Mouse (Mus musculus): ENCODE measurements around the gene Slc2a12.

The Slc2a12 gene

GRCm38 (mm10) chr10:22728257-22728656, 83.4 kb downstream of the Slc2a12 start:
- no peak for DNase-seq (ENCODE audit: low spot score in 2 of 2)

GRCm38 (mm10) chr10:22730266-22730991, 85.6 kb downstream of the Slc2a12 start:
- DNase-seq (ENCODE audit: low spot score in 2 of 2) = peak; percentile 42 to 44

GRCm38 (mm10) chr10:22730992-22731271, 86.1 kb downstream of the Slc2a12 start:
- no peak for DNase-seq (ENCODE audit: low spot score in 2 of 2)

GRCm38 (mm10) chr10:22731272-22732093, 86.7 kb downstream of the Slc2a12 start, which contains the start of gene Tbpl1:
Gene Tbpl1, minus strand, starts transcription at chr10:22731938.
- DNase-seq (ENCODE audit: low spot score in 2 of 2) = peak; percentile 89 to 91

- DNase-seq (ENCODE audit: low spot score in 2 of 2) = no peak
Measured at GRCm38 (mm10) chr10:22732181-22732580, 87.4 kb downstream of the Slc2a12 start.

- DNase-seq (ENCODE audit: low spot score in 2 of 2) = no peak
Measured at GRCm38 (mm10) chr10:22745922-22746321, 101.1 kb downstream of the Slc2a12 start.

GRCm38 (mm10) chr10:22746334-22747322, 101.8 kb downstream of the Slc2a12 start:
- DNase-seq (ENCODE audit: low spot score in 2 of 2) = no peak

- no peak for DNase-seq (ENCODE audit: low spot score in 2 of 2)
Measured at GRCm38 (mm10) chr10:22751175-22751682, 106.4 kb downstream of the Slc2a12 start.
